Comparison of ENCODE assay signal across 8 mouse cellular contexts in genomic region chr12:15816740-15817178, GRCm38 (mm10). TPM values are rescaled to one million over a fixed set of nuclear protein-coding genes. Genes with fewer than 3 reads are reported as not detected.
A peak's percentile ranks its signal among the peaks of the same experiment; 100 is the strongest.
DNase-seq lines count a peak whose midpoint lies in the region; ATAC-seq and TF ChIP-seq lines count a peak whose summit lies in the region.

Trib2 (minus strand) TSS chr12:15816922.

- TF ChIP-seq CTCF in spleen, adult 2 months (IDR thresholded peaks at IDR 0.05; ENCODE audit: extremely low read depth, insufficient read depth, insufficient read length, insufficient replicate concordance): peak; percentile 70

- no peak; the same call in 1 of the 2 replicates for TF ChIP-seq POLR2A in spleen, adult 2 months (IDR thresholded peaks at IDR 0.05; ENCODE audit: low read depth, low read length)

- H3K4me1 ChIP-seq in embryonic facial prominence, embryonic 12.5 days: peaks cover 13% of the 10 kb centered on the region; the same call in 1 of the 2 replicates
- peaks cover 24% of the 10 kb centered on the region for H3K4me1 ChIP-seq in limb, embryonic 13.5 days
- H3K4me1 ChIP-seq in midbrain, embryonic 15.5 days: peaks cover 10% of the 10 kb centered on the region
- peaks cover 8% of the 10 kb centered on the region; the same call in 1 of the 2 replicates for H3K4me1 ChIP-seq in spleen, adult 2 months (ENCODE audit: control insufficient read depth, insufficient read depth, insufficient read length)

- peak within 1 kb of the TSS; percentile 95 for H3K27ac ChIP-seq in embryonic facial prominence, embryonic 12.5 days
- peak within 1 kb of the TSS; percentile 98 for H3K27ac ChIP-seq in limb, embryonic 13.5 days
- peak within 1 kb of the TSS; percentile 98 for H3K27ac ChIP-seq in midbrain, embryonic 15.5 days
- H3K27ac ChIP-seq in spleen, adult 2 months (ENCODE audit: insufficient read depth, low read length): peak within 1 kb of the TSS; percentile 97

- DNase-seq in layer of hippocampus, adult 11-12 months (ENCODE audit: low spot score): peak; percentile 90
- DNase-seq in layer of hippocampus, adult 9-10 months (ENCODE audit: low spot score): no peak
- peak; percentile 92 to 96 for DNase-seq in heart, adult 18-20 months
- DNase-seq in kidney, adult 18-20 months: peak; percentile 92
- peak; percentile 89 to 91 for DNase-seq in spleen, adult 2 months (ENCODE audit: low read depth in 1 of 2, low spot score in 2 of 2)

- no peaks in the 10 kb centered on the region for H3K36me3 ChIP-seq in embryonic facial prominence, embryonic 12.5 days
- H3K36me3 ChIP-seq in limb, embryonic 13.5 days: no peaks in the 10 kb centered on the region
- no peaks in the 10 kb centered on the region for H3K36me3 ChIP-seq in midbrain, embryonic 15.5 days (replicated peaks)
- H3K36me3 ChIP-seq in spleen, adult 2 months (ENCODE audit: control insufficient read depth, insufficient read depth, low read length): no peaks in the 10 kb centered on the region

- H3K4me2 ChIP-seq in embryonic facial prominence, embryonic 12.5 days (replicated peaks): peak within 1 kb of the TSS; percentile 67
- H3K4me2 ChIP-seq in limb, embryonic 13.5 days (replicated peaks): peak within 1 kb of the TSS; percentile 78
- H3K4me2 ChIP-seq in midbrain, embryonic 15.5 days: peak within 1 kb of the TSS; percentile 62

- H3K9ac ChIP-seq in embryonic facial prominence, embryonic 12.5 days: peak within 1 kb of the TSS; percentile 94
- peak within 1 kb of the TSS; percentile 98 for H3K9ac ChIP-seq in limb, embryonic 13.5 days
- H3K9ac ChIP-seq in midbrain, embryonic 15.5 days: peak within 1 kb of the TSS; percentile 100

- peak within 1 kb of the TSS; percentile 87 for H3K4me3 ChIP-seq in embryonic facial prominence, embryonic 12.5 days
- H3K4me3 ChIP-seq in limb, embryonic 13.5 days: peak within 1 kb of the TSS; percentile 88
- H3K4me3 ChIP-seq in midbrain, embryonic 15.5 days: peak within 1 kb of the TSS; percentile 99
- peak within 1 kb of the TSS; percentile 94 for H3K4me3 ChIP-seq in spleen, adult 2 months (ENCODE audit: extremely low read depth, insufficient read depth, insufficient read length)

- 1% methylated on average over 46 of the region's 50 CpGs for WGBS in embryonic facial prominence, embryonic 12.5 days
- under 1% methylated on average over 50 of the region's 50 CpGs for WGBS in limb, embryonic 13.5 days
- WGBS in midbrain, embryonic 15.5 days: under 1% methylated on average over 50 of the region's 50 CpGs
- under 1% methylated on average over 50 of the region's 50 CpGs for WGBS in spleen, adult 2 months

- H3K9me3 ChIP-seq in embryonic facial prominence, embryonic 12.5 days: no peaks in the 10 kb centered on the region
- no peaks in the 10 kb centered on the region for H3K9me3 ChIP-seq in limb, embryonic 13.5 days
- no peaks in the 10 kb centered on the region for H3K9me3 ChIP-seq in midbrain, embryonic 15.5 days

- peak; percentile 89 for ATAC-seq in embryonic facial prominence, embryonic 12.5 days (ENCODE audit: insufficient number of reproducible peaks, insufficient read depth, low FRiP score, low TSS enrichment)
- ATAC-seq in limb, embryonic 13.5 days (ENCODE audit: low FRiP score, low read depth): peak; percentile 92
- peak; percentile 92 for ATAC-seq in midbrain, embryonic 15.5 days (replicated peaks)

- H3K27me3 ChIP-seq in embryonic facial prominence, embryonic 12.5 days: no peaks in the 10 kb centered on the region
- H3K27me3 ChIP-seq in limb, embryonic 13.5 days: no peaks in the 10 kb centered on the region
- no peaks in the 10 kb centered on the region for H3K27me3 ChIP-seq in midbrain, embryonic 15.5 days (replicated peaks)
- no peaks in the 10 kb centered on the region for H3K27me3 ChIP-seq in spleen, adult 2 months (ENCODE audit: control insufficient read depth, insufficient read depth, low read length)

RNA-seq across cellular contexts. Expression of gene Trib2, which starts in this region (rescaled TPM):
- 60.2 and 66.4 TPM in 2 replicates for polyA plus RNA-seq in embryonic facial prominence, embryonic 12.5 days (2016; fragmentation: Nextera tagmentation; extraction: Ambion mirVana)
- 10 to 100 TPM; 16.1 to 21.0 TPM for total RNA-seq in heart, adult 18-20 months (2021)
- polyA plus RNA-seq in limb, embryonic 13.5 days (2015; fragmentation: Nextera tagmentation; extraction: Ambion mirVana): 70.2 and 78.3 TPM in 2 replicates
- polyA plus RNA-seq in midbrain, embryonic 15.5 days (2015; fragmentation: Nextera tagmentation; extraction: Ambion mirVana): 131 and 148 TPM in 2 replicates
- polyA plus RNA-seq in spleen, adult 2 months (2012; rRNA removed): 19.0 and 28.4 TPM in 2 replicates
